Mouse (Mus musculus) liver, embryonic 11.5 days (tissue): ENCODE data around the gene Prdm11. TPM values are rescaled to one million over a fixed set of nuclear protein-coding genes. Genes with fewer than 3 reads are reported as not detected.

ENCODE experiments used
- ATAC-seq: fragments of 200-750 bp; cut with Nextera tagmentation; replicated peaks from 2 replicates; pipeline ENCODE4 v1.8.0; 2017; ENCODE audit warnings: moderate number of reproducible peaks, mild to moderate bottlenecking, moderate TSS enrichment, moderate library complexity; ENCODE audit not compliant: low FRiP score
- DNase-seq: peaks from one replicate; pipeline ENCODE4 v3.0.0-alpha.2; 2017; ENCODE audit warnings: low spot score
- H3K27ac ChIP-seq: fragments of 300-500 bp; sonication (generic); 2 replicates; pipeline ENCODE4 v1.5.1; 2014; ENCODE audit warnings: mild to moderate bottlenecking, low read depth, low read length, control low read depth
- H3K27me3 ChIP-seq: fragments of 300-500 bp; sonication (generic); replicated peaks from 2 replicates; pipeline ENCODE4 v1.6.1; 2014; ENCODE audit warnings: low read length, mixed read lengths; ENCODE audit not compliant: control insufficient read depth, insufficient read depth
- H3K36me3 ChIP-seq: fragments of 300-500 bp; sonication (generic); 2 replicates; pipeline ENCODE4 v1.6.1; 2014; ENCODE audit warnings: mild to moderate bottlenecking, low read length, moderate library complexity, mixed read lengths; ENCODE audit not compliant: control insufficient read depth, insufficient read depth
- H3K4me1 ChIP-seq: fragments of 300-500 bp; sonication (generic); replicated peaks from 2 replicates; pipeline ENCODE4 v1.6.1; 2014; ENCODE audit warnings: low read length, mixed read lengths; ENCODE audit not compliant: control insufficient read depth, insufficient read depth
- H3K4me2 ChIP-seq: fragments of 300-500 bp; sonication (generic); 2 replicates; pipeline ENCODE4 v1.6.1; 2014; ENCODE audit warnings: mild to moderate bottlenecking, control low read depth, moderate library complexity
- H3K4me3 ChIP-seq: fragments of 300-500 bp; sonication (generic); 2 replicates; pipeline ENCODE4 v1.5.1; 2014; ENCODE audit warnings: low read depth, low read length, control low read depth
- H3K9ac ChIP-seq: fragments of 300-500 bp; sonication (generic); 2 replicates; pipeline ENCODE4 v1.6.1; 2014; ENCODE audit warnings: low read depth, low read length, control low read depth
- H3K9me3 ChIP-seq: fragments of 300-500 bp; sonication (generic); 2 replicates; pipeline ENCODE4 v1.6.1; 2016; ENCODE audit warnings: low read length, inconsistent platforms, mixed read lengths; ENCODE audit not compliant: control insufficient read depth
- WGBS: fragments of 180-500 bp; shearing (Covaris S2); extraction: QIAGEN DNeasy Blood & Tissue Kit; methylation state at CpG from one replicate; pipeline ENCODE4 v1.1.7; 2014; 5-methylcytosine and 5-hydroxymethylcytosine counted together
- polyA plus RNA-seq: library from polyadenylated mRNA; unstranded; fragments of >200 nt; fragmentation: Nextera tagmentation; extraction: Ambion mirVana; gene quantifications from 2 replicates; pipeline ENCODE4 v1.2.1, GENCODE M21; 2014

The Prdm11 gene
- polyA plus RNA-seq, 1 experiment from 2014 or later: 5.0 TPM

- Histone ChIP-seq H3K4me2 (no peak overlapping the region), H3K4me1 (peaks cover 6% of the 10 kb centered on the region; the same call in 1 of the 2 replicates), H3K9ac (no peak overlapping the region), H3K36me3 (no peaks in the 10 kb centered on the region), H3K27ac (no peak overlapping the region), H3K4me3 (no peak overlapping the region), H3K9me3 (no peaks in the 10 kb centered on the region), H3K27me3 (no peaks in the 10 kb centered on the region)
- DNase-seq (no peak), ATAC-seq (no peak)
- 87% methylated on average over 2 of the region's 2 CpGs for WGBS
These were observed 89.0 kb downstream of the Prdm11 start for GRCm38 (mm10) chr2:92956943-92957342.

GRCm38 (mm10) chr2:92954404-92955114, 91.4 kb downstream of the Prdm11 start:
- WGBS: 45% methylated on average over 11 of the region's 11 CpGs

GRCm38 (mm10) chr2:92953450-92953849, 92.5 kb downstream of the Prdm11 start:
- DNase-seq (no peak), ATAC-seq (no peak)
- Histone ChIP-seq H3K27me3 (peaks cover 2% of the 10 kb centered on the region), H3K4me3 (no peak overlapping the region), H3K9ac (no peak overlapping the region), H3K4me1 (peaks cover 6% of the 10 kb centered on the region; the same call in 1 of the 2 replicates), H3K27ac (no peak overlapping the region), H3K4me2 (no peak overlapping the region), H3K36me3 (no peaks in the 10 kb centered on the region), H3K9me3 (no peaks in the 10 kb centered on the region)
- 91% methylated on average over 17 of the region's 17 CpGs for WGBS

More at GRCm38 (mm10) chr2:92954404-92955114, 91.4 kb downstream of the Prdm11 start:
- Histone ChIP-seq H3K9ac (no peak overlapping the region), H3K4me2 (no peak overlapping the region), H3K36me3 (no peaks in the 10 kb centered on the region), H3K27me3 (no peaks in the 10 kb centered on the region), H3K4me3 (no peak overlapping the region), H3K27ac (no peak overlapping the region), H3K9me3 (no peaks in the 10 kb centered on the region), H3K4me1 (peaks cover 6% of the 10 kb centered on the region; the same call in 1 of the 2 replicates)
- DNase-seq (peak; percentile 43), ATAC-seq (no peak)

- 39% methylated on average over 1 of the region's 1 CpGs for WGBS
- H3K9me3 ChIP-seq: no peaks in the 10 kb centered on the region
- no peaks in the 10 kb centered on the region for H3K36me3 ChIP-seq
- H3K27ac ChIP-seq: no peak overlapping the region
- H3K27me3 ChIP-seq: peaks cover 13% of the 10 kb centered on the region
- H3K4me2 ChIP-seq: no peak overlapping the region
- no peak overlapping the region for H3K9ac ChIP-seq
- H3K4me3 ChIP-seq: no peak overlapping the region
- no peak for DNase-seq
- no peak for ATAC-seq
- H3K4me1 ChIP-seq: 0 out of 2 replicates have a peak, but pooled peaks cover 4% of the 10 kb centered on the region
These were observed 96.4 kb downstream of the Prdm11 start for GRCm38 (mm10) chr2:92949518-92949917.

GRCm38 (mm10) chr2:92948699-92949300, 97.2 kb downstream of the Prdm11 start:
- ATAC-seq (no peak), DNase-seq (no peak)
- Histone ChIP-seq H3K4me1 (0 out of 2 replicates have a peak, but pooled peaks cover 4% of the 10 kb centered on the region), H3K36me3 (no peaks in the 10 kb centered on the region), H3K27me3 (peaks cover 13% of the 10 kb centered on the region), H3K27ac (no peak overlapping the region), H3K9me3 (no peaks in the 10 kb centered on the region), H3K4me2 (no peak overlapping the region), H3K9ac (no peak overlapping the region), H3K4me3 (no peak overlapping the region)
- WGBS: 52% methylated on average over 7 of the region's 7 CpGs

GRCm38 (mm10) chr2:92947981-92948698, 97.8 kb downstream of the Prdm11 start:
- Histone ChIP-seq H3K27ac (no peak overlapping the region), H3K36me3 (no peaks in the 10 kb centered on the region), H3K27me3 (peaks cover 13% of the 10 kb centered on the region), H3K9me3 (no peaks in the 10 kb centered on the region), H3K4me2 (no peak overlapping the region), H3K4me3 (no peak overlapping the region), H3K9ac (no peak overlapping the region), H3K4me1 (0 out of 2 replicates have a peak, but pooled peaks cover 4% of the 10 kb centered on the region)
- DNase-seq: no peak
- 11% methylated on average over 12 of the region's 12 CpGs for WGBS
- no peak for ATAC-seq

- WGBS: 85% methylated on average over 11 of the region's 11 CpGs
- ATAC-seq (no peak), DNase-seq (no peak)
- Histone ChIP-seq H3K27ac (no peak overlapping the region), H3K4me1 (0 out of 2 replicates have a peak, but pooled peaks cover 4% of the 10 kb centered on the region), H3K36me3 (no peaks in the 10 kb centered on the region), H3K27me3 (peaks cover 13% of the 10 kb centered on the region), H3K9me3 (no peaks in the 10 kb centered on the region), H3K4me2 (no peak overlapping the region), H3K4me3 (no peak overlapping the region), H3K9ac (no peak overlapping the region)
These were observed 100.0 kb downstream of the Prdm11 start for GRCm38 (mm10) chr2:92945824-92946598.

GRCm38 (mm10) chr2:92945125-92945746, 100.7 kb downstream of the Prdm11 start:
- H3K36me3 ChIP-seq: no peaks in the 10 kb centered on the region
- DNase-seq (no peak), ATAC-seq (no peak)
- H3K27me3 ChIP-seq: peaks cover 13% of the 10 kb centered on the region
- H3K27ac ChIP-seq: no peak overlapping the region
- H3K9ac ChIP-seq: no peak overlapping the region
- 0 out of 2 replicates have a peak, but pooled peaks cover 4% of the 10 kb centered on the region for H3K4me1 ChIP-seq
- H3K4me2 ChIP-seq: no peak overlapping the region
- WGBS: 87% methylated on average over 11 of the region's 11 CpGs
- H3K4me3 ChIP-seq: no peak overlapping the region
- H3K9me3 ChIP-seq: no peaks in the 10 kb centered on the region
